ENCODE assay signal across 8 mouse cellular contexts in genomic region chr8:107944676-107945600, GRCm38 (mm10). TPM values are rescaled to one million over a fixed set of nuclear protein-coding genes. Genes with fewer than 3 reads are reported as not detected.
DNase-seq lines count a peak whose midpoint lies in the region; ATAC-seq and TF ChIP-seq lines count a peak whose summit lies in the region.

No protein-coding gene starts in this region.

- H3K4me1 ChIP-seq in limb, embryonic 14.5 days (ENCODE audit: control insufficient read depth, insufficient read depth, low read length): peaks cover 28% of the 10 kb centered on the region
- H3K4me1 ChIP-seq in lung, adult 2 months (ENCODE audit: control insufficient read depth, insufficient read depth, low read length): no peaks in the 10 kb centered on the region; the same call in 1 of the 2 replicates

- peak overlapping the region; percentile 29 for H3K4me3 ChIP-seq in limb, embryonic 14.5 days (replicated peaks; ENCODE audit: low read length)
- no peak overlapping the region for H3K4me3 ChIP-seq in lung, adult 2 months (replicated peaks; ENCODE audit: extremely low read depth, low read depth, low read length)

- no peak for TF ChIP-seq CTCF in lung, adult 2 months (IDR thresholded peaks at IDR 0.05; ENCODE audit: insufficient read depth, low read length)

- no peak for ATAC-seq in limb, embryonic 14.5 days (ENCODE audit: low FRiP score, low read depth)

- peak overlapping the region; percentile 46 for H3K9ac ChIP-seq in limb, embryonic 14.5 days (ENCODE audit: low read depth, low read length, severe bottlenecking)

- WGBS in limb, embryonic 14.5 days: 12% methylated on average over 31 of the region's 31 CpGs
- 20% methylated on average over 31 of the region's 31 CpGs for WGBS in lung, adult 2 months

- no peaks in the 10 kb centered on the region for H3K36me3 ChIP-seq in limb, embryonic 14.5 days (ENCODE audit: control insufficient read depth, insufficient read depth, low read length)

- H3K27ac ChIP-seq in limb, embryonic 14.5 days (replicated peaks; ENCODE audit: low read depth, low read length): peak overlapping the region; percentile 80

- TF ChIP-seq POLR2A in limb, embryonic 14.5 days (IDR thresholded peaks at IDR 0.05; ENCODE audit: borderline replicate concordance, extremely low read depth, insufficient read depth, insufficient read length): no peak
- TF ChIP-seq POLR2A in lung, adult 2 months (IDR thresholded peaks at IDR 0.05; ENCODE audit: borderline replicate concordance, extremely low read depth, low read depth, low read length): no peak

- peak; percentile 7 for DNase-seq in adrenal gland, postnatal 14 days
- DNase-seq in adrenal gland, adult 8-10 months: no peak
- peak; percentile 44 for DNase-seq in testis, postnatal 10 days (ENCODE audit: low spot score)
- DNase-seq in testis, postnatal 14 days (ENCODE audit: low spot score): no peak
- no peak for DNase-seq in limb, embryonic 14.5 days (ENCODE audit: low spot score)
- DNase-seq in yolk sac, embryonic 10.5 days (ENCODE audit: low spot score): peak; percentile 25
- DNase-seq in urinary bladder, adult 2 months (ENCODE audit: low spot score): no peak
- DNase-seq in lung, adult 2 months: no peak

- H3K4me2 ChIP-seq in limb, embryonic 14.5 days (replicated peaks; ENCODE audit: low read depth, low read length, severe bottlenecking): peak overlapping the region; percentile 53

- no peaks in the 10 kb centered on the region for H3K9me3 ChIP-seq in limb, embryonic 14.5 days (ENCODE audit: control insufficient read depth, low read length)

- H3K27me3 ChIP-seq in limb, embryonic 14.5 days (ENCODE audit: control insufficient read depth, insufficient read depth, low read length): peaks cover 16% of the 10 kb centered on the region; the same call in 1 of the 2 replicates

RNA-seq across cellular contexts. Expression of gene Zfhx3, which starts 2.5 kb away (rescaled TPM):
- total RNA-seq in adrenal gland, postnatal 14 days (2021): 36.2 and 43.5 TPM in 2 replicates
- 10 to 100 TPM; 40.3 to 85.2 (median 55.1) TPM for total RNA-seq in adrenal gland, adult 8-10 months (2022)
- polyA plus RNA-seq in limb, embryonic 14.5 days (2012; rRNA removed): 14.4 and 18.5 TPM in 2 replicates
- polyA plus RNA-seq in limb, embryonic 14.5 days (2014; fragmentation: Nextera tagmentation; extraction: Ambion mirVana): 26.1 and 35.7 TPM in 2 replicates
- polyA plus RNA-seq in urinary bladder, adult 2 months (2012; rRNA removed): 4.7 and 9.4 TPM in 2 replicates
- 7.3 and 8.0 TPM in 2 replicates for polyA plus RNA-seq in lung, adult 2 months (2012; rRNA removed)

Comparison
In these comparisons a context has a peak if more than half of its experiments do, and no peak if none do; other contexts are left out.
1. DNase-seq: peak in adrenal gland, postnatal 14 days (single experiment), testis, postnatal 10 days (single experiment) and yolk sac, embryonic 10.5 days (single experiment); none in adrenal gland, adult 8-10 months (single experiment), testis, postnatal 14 days (single experiment), limb, embryonic 14.5 days (single experiment), urinary bladder, adult 2 months (single experiment) and lung, adult 2 months (single experiment).